Mouse (Mus musculus): ENCODE measurements around the gene Olfr392.

DNA sequence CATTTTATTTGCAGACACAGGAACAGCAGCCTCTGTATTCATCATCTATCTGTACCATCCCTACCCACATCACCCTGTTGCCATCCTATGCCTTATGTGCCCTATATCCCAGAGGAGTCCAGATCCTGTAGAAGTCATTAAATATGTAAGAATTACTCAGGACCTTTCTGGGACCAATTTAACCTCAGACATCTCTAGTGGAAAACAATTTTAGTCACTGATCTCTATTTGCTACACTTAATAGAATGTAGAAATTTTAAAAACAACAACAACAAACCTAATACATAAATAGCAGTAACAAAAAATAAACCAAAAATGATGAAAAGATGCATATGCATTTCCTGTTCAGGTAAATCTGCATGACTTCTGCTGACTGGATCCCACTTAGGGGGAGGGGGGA lies 34.5 kb upstream of the Olfr392 start, which contains the start of gene Olfr393:
- TF ChIP-seq POLR2A (IDR thresholded peaks at IDR 0.05; ENCODE audit: low read depth, low read length) (no peak), CTCF (IDR thresholded peaks at IDR 0.05; ENCODE audit: extremely low read depth, insufficient read depth, insufficient read length, insufficient replicate concordance) (no peak)
